Mouse (Mus musculus) cerebellum, postnatal 10 days (tissue): Measurements from ENCODE around the gene Rexo2.
A peak's percentile ranks its signal among the peaks of the same experiment; 100 is the strongest.
"Not testable (repeated sequence)": the region's sequence is repeated elsewhere in the genome, so short reads cannot be mapped to it uniquely, and the experiment has no call there.

Experiments used
- DNase-seq, 2 experiments: peaks; one replicate each; pipeline ENCODE4 v3.0.0; 2021; ENCODE audit warnings: mixed read lengths in 2 of 2

Gene Rexo2

GRCm38 (mm10) chr9:48472441-48473025 is 7.9 kb downstream of the Rexo2 start:
- DNase-seq: no peak

GRCm38 (mm10) chr9:48467471-48467870 is 13.0 kb downstream of the Rexo2 start:
- not testable (repeated sequence) for DNase-seq

DNA sequence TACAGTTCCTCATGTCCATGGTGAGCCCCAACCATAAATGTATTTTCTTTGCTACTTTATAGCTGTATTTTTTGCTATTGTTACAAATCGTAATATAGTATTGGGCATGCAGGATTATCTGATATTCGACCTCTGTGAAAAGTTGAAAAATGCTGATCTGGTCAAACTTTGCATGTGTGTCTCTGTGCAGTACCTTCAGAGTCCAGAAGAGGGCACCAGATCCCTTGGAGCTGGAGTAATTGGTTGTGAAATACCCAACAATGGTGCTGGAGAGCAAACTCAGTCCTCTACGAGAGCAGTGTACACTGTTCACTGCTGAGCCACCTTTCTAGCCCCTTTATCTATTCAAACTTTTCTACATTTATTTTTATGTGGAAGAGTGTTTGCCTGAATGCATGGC is 13.6 kb downstream of the Rexo2 start:
- peak; percentile 73 to 83 for DNase-seq

DNA sequence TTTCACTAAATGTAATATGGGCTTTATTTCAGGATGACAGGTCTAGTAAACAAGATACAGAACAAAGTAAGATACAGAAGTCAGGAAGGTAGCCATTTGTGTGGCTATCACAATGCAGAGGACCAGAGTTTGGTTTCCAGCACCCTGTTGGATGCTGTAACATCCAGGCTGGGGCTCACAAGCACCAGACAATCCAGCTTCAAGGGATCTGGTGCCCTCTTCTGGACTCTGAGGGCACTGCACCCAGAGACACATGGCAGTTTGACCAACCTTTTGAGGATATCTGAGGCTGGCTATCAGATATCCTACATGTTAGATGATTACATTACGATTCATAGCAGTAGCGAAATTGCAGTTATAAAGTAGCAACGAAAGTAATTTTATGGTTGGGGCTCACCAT is 14.8 kb downstream of the Rexo2 start:
- DNase-seq: peak in 1 of 2 experiments; percentile 7

DNA sequence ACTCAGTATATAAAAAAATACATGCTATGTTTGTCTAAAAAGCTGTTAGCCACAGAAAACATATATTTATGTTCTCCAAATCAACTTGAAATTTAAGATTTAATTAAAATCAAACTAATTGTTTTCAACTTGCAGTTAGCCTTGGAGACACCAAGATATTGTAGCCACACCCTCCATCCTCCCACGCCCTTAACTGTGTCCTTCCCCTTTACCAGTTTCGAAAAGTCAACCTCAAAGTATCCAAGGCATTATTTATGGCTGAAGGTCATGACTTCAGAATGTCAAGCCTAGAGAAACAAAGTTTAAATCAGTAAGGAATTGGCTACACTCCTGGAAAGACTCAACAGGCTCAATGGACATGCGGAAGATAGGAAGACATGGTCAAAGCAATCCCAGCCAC is 18.9 kb downstream of the Rexo2 start:
- DNase-seq: no peak

DNA sequence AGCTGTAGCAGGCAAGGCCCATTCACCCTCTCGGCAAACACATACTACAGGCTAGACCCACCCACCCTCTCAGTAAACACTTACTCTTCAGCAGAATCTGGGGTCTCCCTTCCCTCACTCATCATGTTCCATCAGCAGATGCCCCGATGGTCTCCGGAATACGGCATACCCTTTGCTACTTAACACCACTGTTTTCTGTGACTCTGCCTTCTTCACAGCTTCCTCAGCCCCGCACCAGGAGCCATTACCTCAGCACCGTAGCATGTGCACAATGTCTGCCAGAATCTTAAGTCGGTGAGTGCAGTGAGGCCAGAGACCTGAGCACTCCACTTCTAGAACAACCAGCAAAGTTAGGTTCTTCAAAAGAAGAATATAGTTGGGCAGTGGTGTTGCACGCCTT is 19.7 kb downstream of the Rexo2 start:
- DNase-seq: no peak

GRCm38 (mm10) chr9:48459391-48459790 is 21.0 kb downstream of the Rexo2 start:
- DNase-seq: no peak

GRCm38 (mm10) chr9:48458879-48459278 is 21.5 kb downstream of the Rexo2 start:
- no peak for DNase-seq

GRCm38 (mm10) chr9:48455961-48456360 is 24.5 kb downstream of the Rexo2 start:
- DNase-seq: no peak

DNA sequence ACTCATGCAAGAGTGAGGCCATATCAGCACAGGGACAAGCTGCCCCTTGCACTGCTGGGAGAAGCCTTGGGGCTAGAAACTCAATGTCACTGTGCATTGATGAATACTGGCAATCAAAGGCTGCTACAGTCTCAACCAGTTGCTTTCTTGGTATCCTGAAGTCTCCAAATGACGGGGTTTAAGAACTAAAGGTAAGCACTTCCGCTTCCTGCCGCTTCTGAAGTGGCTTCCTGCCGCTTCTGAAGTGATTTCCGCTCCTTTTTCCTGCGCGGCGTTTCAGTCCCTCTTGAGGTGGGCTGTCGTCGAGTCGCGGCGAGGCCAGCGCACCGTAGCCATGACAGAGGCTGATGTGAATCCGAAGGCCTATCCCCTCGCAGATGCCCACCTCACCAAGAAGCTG is 30.4 kb downstream of the Rexo2 start:
- no peak for DNase-seq

DNA sequence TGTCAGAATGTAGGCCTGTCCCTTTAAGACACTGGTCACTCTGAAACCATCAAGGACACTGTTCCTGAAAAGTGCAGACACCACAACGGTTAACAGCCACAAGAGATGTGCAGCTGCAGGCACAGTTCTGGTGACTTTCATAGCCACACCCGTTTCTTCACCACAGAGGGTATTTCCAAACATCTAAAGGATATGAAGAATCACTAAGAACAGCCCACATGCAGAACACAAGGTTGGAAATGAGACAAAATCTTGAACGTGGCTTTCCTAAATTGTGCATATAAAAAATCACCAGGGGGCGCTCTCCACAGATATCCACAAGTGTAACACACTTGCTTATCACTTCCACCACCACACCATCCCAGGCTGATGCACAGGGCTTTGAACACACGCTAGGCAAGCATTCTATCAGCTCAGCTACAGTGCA is 32.6 kb downstream of the Rexo2 start:
- peak; percentile 46 to 68 for DNase-seq

DNA sequence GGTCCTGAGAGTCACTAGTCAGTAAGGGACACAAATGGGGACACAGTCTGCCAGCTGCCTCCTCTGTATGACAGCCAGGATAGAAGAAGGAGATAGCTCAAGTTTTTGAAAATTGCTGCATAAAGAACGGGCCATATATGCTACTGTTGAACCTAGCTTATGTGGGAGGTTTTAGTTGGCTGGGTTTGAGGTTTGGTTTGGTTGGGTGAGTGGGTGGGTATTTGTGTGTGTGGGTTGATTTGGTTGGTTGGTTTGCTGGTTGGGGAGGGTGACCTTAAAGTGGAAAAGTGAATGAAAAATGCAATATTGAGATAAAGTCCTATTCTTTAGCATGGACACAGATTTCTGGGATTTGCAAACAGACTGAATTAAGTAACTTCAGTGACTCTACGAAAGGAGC is 35.6 kb downstream of the Rexo2 start:
- DNase-seq: no peak

- DNase-seq: no peak
Measured at GRCm38 (mm10) chr9:48443873-48444272, 36.5 kb downstream of the Rexo2 start.

GRCm38 (mm10) chr9:48432449-48432848 is 48.0 kb downstream of the Rexo2 start:
- no peak for DNase-seq

DNA sequence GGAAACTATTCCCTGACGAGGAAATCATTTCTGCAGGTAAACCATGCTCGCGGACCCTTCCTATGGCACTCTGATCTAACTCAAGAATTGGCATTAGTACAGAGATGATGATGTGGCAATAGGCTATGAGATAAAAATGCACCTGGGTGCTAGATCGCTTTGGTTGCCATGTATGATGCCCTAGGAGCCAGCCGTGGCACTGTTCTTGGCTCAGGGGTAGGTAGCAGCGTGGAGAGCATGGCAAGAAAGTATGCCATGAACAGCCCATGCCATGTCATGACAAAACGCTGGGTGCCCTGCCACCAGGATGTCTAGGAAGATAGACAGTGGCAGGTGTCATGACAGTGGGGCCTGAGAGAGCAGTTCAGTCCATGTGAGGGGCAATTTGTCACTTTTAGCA is 53.2 kb downstream of the Rexo2 start:
- DNase-seq: no peak

DNA sequence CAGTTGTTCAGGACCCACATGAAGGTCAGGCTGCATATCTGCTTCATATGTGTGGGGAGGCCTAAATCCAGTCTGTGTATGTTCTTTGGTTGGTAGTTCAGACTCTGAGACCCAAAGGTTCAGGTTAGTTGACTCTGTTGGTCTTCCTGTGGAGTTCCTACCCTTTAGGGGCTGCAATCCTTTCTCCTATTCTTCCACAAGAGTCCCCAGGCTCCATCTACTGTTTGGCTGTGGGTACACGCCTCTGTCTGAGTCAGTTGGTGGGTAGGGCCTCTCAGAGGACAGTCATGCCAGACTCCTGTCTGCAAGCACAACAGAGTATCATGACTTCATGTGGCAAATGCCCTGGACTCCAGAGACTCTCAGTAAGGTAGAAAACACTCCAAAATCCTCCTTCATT is 57.2 kb downstream of the Rexo2 start:
- no peak for DNase-seq

DNA sequence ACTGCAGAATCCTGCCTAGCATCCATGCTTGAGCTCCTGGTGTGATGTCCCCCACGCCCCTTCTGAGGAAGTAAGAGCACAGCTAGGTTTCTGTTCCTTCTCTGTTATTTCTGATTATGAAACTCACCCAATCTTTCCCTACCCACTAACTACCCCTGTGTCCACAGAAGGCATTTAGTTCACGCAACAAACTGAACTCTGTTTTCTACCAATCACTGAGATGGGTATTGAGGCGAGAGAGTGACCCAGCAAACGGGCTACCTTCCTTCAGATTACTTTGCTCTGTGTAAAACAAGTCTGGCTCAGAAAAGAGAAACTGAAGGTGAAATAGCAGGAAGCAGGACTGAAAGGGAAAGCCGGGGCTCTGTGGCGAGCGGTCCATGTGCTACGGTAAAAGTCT is 58.0 kb downstream of the Rexo2 start:
- DNase-seq: no peak

- no peak for DNase-seq
Measured at GRCm38 (mm10) chr9:48421561-48421960, 58.9 kb downstream of the Rexo2 start.

- no peak for DNase-seq
Measured at GRCm38 (mm10) chr9:48421029-48421428, 59.4 kb downstream of the Rexo2 start.

GRCm38 (mm10) chr9:48420437-48420836 is 60.0 kb downstream of the Rexo2 start:
- DNase-seq: no peak

GRCm38 (mm10) chr9:48418829-48419228 is 61.6 kb downstream of the Rexo2 start:
- DNase-seq: no peak
